Mouse (Mus musculus) CH12F3 (cell line): Measurements from ENCODE around the gene Lipo2.
"Not testable (repeated sequence)": the region's sequence is repeated elsewhere in the genome, so short reads cannot be mapped to it uniquely, and the experiment has no call there.

ENCODE experiments used
- in situ Hi-C: fragments of 300-500 bp; cut with MboI; formaldehyde crosslinking; loops from 2 replicates; pipeline ENCODE4 v1.14.3; 2020; ENCODE audit warnings: low sequenced_read_pairs

Lipo2 gene

GRCm38 (mm10) chr19:33751259-33751658 lies at the start of gene Lipo2:
Gene Lipo2, minus strand, starts transcription at chr19:33751359.
- in situ Hi-C loops = not testable (repeated sequence)

DNA sequence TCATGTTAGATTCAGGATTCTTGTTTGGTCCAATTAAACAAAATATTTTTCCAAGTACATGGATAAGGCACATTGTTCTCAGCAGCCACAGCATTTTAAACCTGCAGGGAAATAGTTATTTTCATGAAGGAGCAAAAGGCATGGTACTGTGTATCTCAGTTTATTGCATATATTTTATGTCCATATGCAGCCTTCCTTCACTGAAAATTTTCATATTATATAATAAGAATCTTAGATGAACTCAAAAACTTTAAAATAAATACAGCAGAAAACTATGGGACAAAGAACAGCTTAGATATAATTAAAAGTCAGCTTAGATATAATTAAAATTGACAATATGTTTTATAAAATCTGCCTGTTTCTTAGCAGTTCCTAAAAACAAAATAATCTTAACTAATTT lies 36.2 kb upstream of the Lipo2 start, which contains the start of gene Lipo1:
Gene Lipo1, minus strand, starts transcription at position 101 of the 400 bp plus-strand sequence.
- in situ Hi-C loops = not testable (repeated sequence)

DNA sequence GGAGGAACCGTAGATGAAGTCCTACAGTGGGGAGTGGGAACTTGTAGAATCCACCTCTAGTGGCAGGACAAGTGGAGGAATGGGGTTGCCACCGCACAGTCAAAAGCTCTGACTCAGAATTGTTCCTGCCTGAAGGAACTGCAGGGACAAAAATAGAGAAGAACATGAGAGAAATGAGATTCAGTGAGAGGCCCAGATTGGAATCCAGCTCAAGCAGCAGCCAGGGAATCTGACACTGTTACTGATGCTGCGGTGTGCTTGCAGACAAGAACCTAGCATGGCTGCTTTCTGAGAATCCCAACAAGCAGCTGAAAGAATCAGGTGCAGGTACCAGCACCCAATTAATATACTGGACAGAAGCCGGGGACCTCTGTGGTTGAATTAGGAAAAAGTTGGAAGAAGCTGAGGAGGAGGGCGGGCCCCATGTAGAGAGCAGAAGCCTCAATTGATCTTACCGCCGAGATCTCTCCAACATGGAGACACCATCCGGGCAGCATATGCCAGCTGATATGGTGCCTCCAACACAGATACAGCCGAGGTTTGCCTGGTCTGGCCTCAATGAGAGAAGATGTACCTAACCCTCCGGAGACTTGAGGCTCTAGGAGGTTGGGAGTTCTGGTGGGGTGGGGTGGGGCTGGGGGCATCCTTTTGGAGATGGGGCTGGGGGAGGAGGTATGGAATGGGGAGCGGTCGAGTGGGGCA lies 35.6 kb upstream of the Lipo2 start:
- in situ Hi-C loops = no loop called here

GRCm38 (mm10) chr19:33761287-33762086 lies 10.3 kb upstream of the Lipo2 start, which contains the start of gene Lipo3:
Gene Lipo3, minus strand, starts transcription at chr19:33761951.
- in situ Hi-C loops = not testable (repeated sequence)
